Mouse (Mus musculus) forebrain, postnatal 0 days (tissue): Measurements from ENCODE around the gene Serpina3m. TPM values are rescaled to one million over a fixed set of nuclear protein-coding genes. Genes with fewer than 3 reads are reported as not detected.
"Not testable (repeated sequence)": the region's sequence is repeated elsewhere in the genome, so short reads cannot be mapped to it uniquely, and the experiment has no call there.

ENCODE experiments used
- ATAC-seq: fragments of 200-750 bp; cut with Nextera tagmentation; 2 replicates; pipeline ENCODE4 v1.8.0; 2017; ENCODE audit warnings: mild to moderate bottlenecking, moderate library complexity
- DNase-seq: peaks from one replicate; pipeline ENCODE4 v3.0.0-alpha.2; 2015
- H3K27ac ChIP-seq: fragments of 300-500 bp; sonication (generic); 2 replicates; pipeline ENCODE4 v1.5.1; 2014; ENCODE audit warnings: low read depth, mild to moderate bottlenecking, antibody characterized with exemption, low read length, moderate library complexity, mixed read lengths
- H3K27me3 ChIP-seq: fragments of 300-500 bp; sonication (generic); 2 replicates; pipeline ENCODE4 v1.6.1; 2014; ENCODE audit warnings: mild to moderate bottlenecking, low read length, mixed read lengths; ENCODE audit not compliant: insufficient read depth
- H3K36me3 ChIP-seq: fragments of 300-500 bp; sonication (generic); 2 replicates; pipeline ENCODE4 v1.6.1; 2014; ENCODE audit warnings: mild to moderate bottlenecking, moderate library complexity; ENCODE audit not compliant: insufficient read depth
- H3K4me1 ChIP-seq: fragments of 300-500 bp; sonication (generic); 2 replicates; pipeline ENCODE4 v1.6.1; 2014; ENCODE audit warnings: antibody characterized with exemption; ENCODE audit not compliant: insufficient read depth
- H3K4me2 ChIP-seq: fragments of 300-500 bp; sonication (generic); 2 replicates; pipeline ENCODE4 v1.6.1; 2014; ENCODE audit warnings: low read depth, mild to moderate bottlenecking, moderate library complexity
- H3K4me3 ChIP-seq: fragments of 300-500 bp; sonication (generic); 2 replicates; pipeline ENCODE4 v1.5.1; 2014; ENCODE audit warnings: low read depth, low read length, mixed read lengths
- H3K9ac ChIP-seq: fragments of 300-500 bp; sonication (generic); 2 replicates; pipeline ENCODE4 v1.6.1; 2014; ENCODE audit warnings: mild to moderate bottlenecking
- H3K9me3 ChIP-seq: fragments of 300-500 bp; sonication (generic); 2 replicates; pipeline ENCODE4 v1.6.1; 2016; ENCODE audit warnings: low read length
- CTCF ChIP-seq: sonication (generic); IDR thresholded peaks from 2 replicates; pipeline ENCODE4 v1.5.1; 2016; ENCODE audit warnings: antibody characterized with exemption, control low read depth, low read depth
- WGBS: fragments of 180-500 bp; shearing (Covaris S2); extraction: QIAGEN DNeasy Blood & Tissue Kit; methylation state at CpG from one replicate; pipeline ENCODE4 v1.1.7; 2014; 5-methylcytosine and 5-hydroxymethylcytosine counted together
- polyA plus RNA-seq: library from polyadenylated mRNA; unstranded; fragments of >200 nt; fragmentation: Nextera tagmentation; extraction: Ambion mirVana; gene quantifications from 2 replicates; pipeline ENCODE4 v1.2.1, GENCODE M21; 2015
- total RNA-seq: library from RNA; depleted of rRNA; stranded (reverse); fragments of >200 nt; gene quantifications from 2 replicates; pipeline ENCODE4 v1.2.3, GENCODE M21; 2014

The Serpina3m gene
- total and polyA plus RNA-seq, 2 experiments from 2014 or later = not detected

DNA sequence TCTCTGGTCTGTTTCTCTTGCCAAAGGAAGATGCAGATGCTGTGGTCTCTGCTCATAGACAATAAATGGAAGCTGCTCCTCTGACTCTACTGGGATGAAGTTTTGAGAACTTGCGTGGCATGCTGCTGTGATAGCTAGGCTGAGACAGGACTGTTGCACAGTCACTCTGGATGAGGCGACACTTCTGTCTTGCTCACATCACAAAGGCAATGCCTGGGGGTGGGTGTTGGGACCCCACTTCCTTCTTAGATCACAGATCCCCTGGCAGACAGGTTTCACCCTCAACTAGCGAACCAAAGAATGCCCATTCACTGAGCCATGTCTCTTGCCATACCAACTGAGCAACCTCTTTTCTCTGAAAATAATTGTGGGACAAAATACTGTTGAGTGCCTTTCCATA is 419 bp downstream of the Serpina3m start:
- ATAC-seq = no peak
- no peak for DNase-seq
- no peak overlapping the region for H3K4me2 ChIP-seq

GRCm38 (mm10) chr12:104342489-104342888 is 4.2 kb downstream of the Serpina3m start:
- H3K4me3 ChIP-seq, H3K27me3 ChIP-seq, H3K27ac ChIP-seq, DNase-seq, H3K36me3 ChIP-seq, H3K4me1 ChIP-seq, ATAC-seq, H3K4me2 ChIP-seq, H3K9ac ChIP-seq, H3K9me3 ChIP-seq: not testable (repeated sequence)

More for the DNA sequence above, 419 bp downstream of the Serpina3m start:
- H3K36me3 ChIP-seq = no peaks in the 10 kb centered on the region
- H3K9ac ChIP-seq = no peak overlapping the region
- no peaks in the 10 kb centered on the region for H3K27me3 ChIP-seq
- no peak overlapping the region for H3K27ac ChIP-seq
- H3K9me3 ChIP-seq = no peaks in the 10 kb centered on the region
- H3K4me1 ChIP-seq = no peaks in the 10 kb centered on the region
- no peak overlapping the region for H3K4me3 ChIP-seq
- no peak for TF ChIP-seq CTCF
- 90% methylated on average over 3 of the region's 3 CpGs for WGBS

DNA sequence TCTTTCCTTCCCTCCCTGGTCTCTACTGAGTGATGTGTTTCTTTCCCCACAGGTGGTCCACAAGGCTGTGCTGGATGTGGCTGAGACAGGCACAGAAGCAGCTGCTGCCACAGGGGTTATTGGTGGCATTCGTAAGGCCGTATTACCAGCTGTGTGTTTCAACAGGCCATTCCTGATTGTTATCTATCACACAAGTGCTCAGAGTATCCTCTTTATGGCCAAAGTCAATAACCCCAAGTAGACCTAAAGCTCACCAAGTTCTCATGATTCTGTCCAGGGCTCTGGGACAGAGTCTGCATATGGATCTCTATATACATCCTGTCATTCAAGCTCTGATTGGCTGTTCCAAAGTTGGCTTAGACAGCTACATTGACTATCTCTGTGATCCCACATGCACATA is 6.9 kb downstream of the Serpina3m start:
- Histone ChIP-seq H3K4me2 (no peak overlapping the region), H3K27ac (no peak overlapping the region), H3K9me3 (no peaks in the 10 kb centered on the region), H3K4me3 (no peak overlapping the region), H3K27me3 (no peaks in the 10 kb centered on the region), H3K4me1 (no peaks in the 10 kb centered on the region), H3K9ac (no peak overlapping the region), H3K36me3 (no peaks in the 10 kb centered on the region)
- TF ChIP-seq CTCF = no peak
- DNase-seq (no peak), ATAC-seq (no peak)
- WGBS = 92% methylated on average over 2 of the region's 2 CpGs

DNA sequence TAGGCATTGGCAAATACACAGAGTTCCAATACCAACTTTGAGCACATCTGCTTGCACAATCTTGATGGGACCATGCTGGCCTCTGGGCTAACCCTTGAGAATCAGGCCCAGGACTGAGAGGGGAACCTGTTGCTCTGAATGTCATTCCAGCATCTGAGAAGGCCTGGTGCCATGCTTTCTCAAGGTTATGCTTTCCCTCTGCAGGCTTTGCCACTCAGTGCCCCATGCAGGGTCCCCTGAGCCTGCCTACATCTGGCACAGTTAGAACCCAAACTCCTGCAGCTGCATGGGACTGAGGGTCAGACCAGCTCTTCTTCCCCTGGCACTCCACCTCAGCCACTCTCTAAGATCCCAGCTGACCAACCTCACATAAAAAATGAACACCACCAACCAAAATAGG is 7.4 kb downstream of the Serpina3m start:
- no peak overlapping the region for H3K4me2 ChIP-seq
- DNase-seq (no peak), ATAC-seq (no peak)
- H3K36me3 ChIP-seq = no peaks in the 10 kb centered on the region
- no peak overlapping the region for H3K4me3 ChIP-seq
- no peak for TF ChIP-seq CTCF
- H3K9me3 ChIP-seq = no peaks in the 10 kb centered on the region
- H3K27ac ChIP-seq = no peak overlapping the region
- H3K27me3 ChIP-seq = no peaks in the 10 kb centered on the region
- no peaks in the 10 kb centered on the region for H3K4me1 ChIP-seq
- H3K9ac ChIP-seq = no peak overlapping the region

- no peak for TF ChIP-seq CTCF
- ATAC-seq (no peak), DNase-seq (no peak)
- Histone ChIP-seq H3K4me1 (no peaks in the 10 kb centered on the region), H3K27me3 (no peaks in the 10 kb centered on the region), H3K27ac (no peak overlapping the region), H3K4me3 (no peak overlapping the region), H3K4me2 (no peak overlapping the region), H3K36me3 (no peaks in the 10 kb centered on the region), H3K9ac (no peak overlapping the region), H3K9me3 (no peaks in the 10 kb centered on the region)
- WGBS = 90% methylated on average over 2 of the region's 2 CpGs
These were observed 8.8 kb downstream of the Serpina3m start for GRCm38 (mm10) chr12:104347091-104347490.

- TF ChIP-seq CTCF = peak; percentile 61
- H3K4me2 ChIP-seq, H3K4me3 ChIP-seq, H3K27me3 ChIP-seq, H3K9ac ChIP-seq, H3K9me3 ChIP-seq, H3K36me3 ChIP-seq, H3K27ac ChIP-seq, H3K4me1 ChIP-seq: not testable (repeated sequence)
- DNase-seq = peak; percentile 15
- WGBS = 33% methylated on average over 3 of the region's 3 CpGs
- peak; percentile 32; the same call in 1 of the 2 replicates for ATAC-seq
These were observed 13.5 kb downstream of the Serpina3m start for GRCm38 (mm10) chr12:104351812-104352211.

DNA sequence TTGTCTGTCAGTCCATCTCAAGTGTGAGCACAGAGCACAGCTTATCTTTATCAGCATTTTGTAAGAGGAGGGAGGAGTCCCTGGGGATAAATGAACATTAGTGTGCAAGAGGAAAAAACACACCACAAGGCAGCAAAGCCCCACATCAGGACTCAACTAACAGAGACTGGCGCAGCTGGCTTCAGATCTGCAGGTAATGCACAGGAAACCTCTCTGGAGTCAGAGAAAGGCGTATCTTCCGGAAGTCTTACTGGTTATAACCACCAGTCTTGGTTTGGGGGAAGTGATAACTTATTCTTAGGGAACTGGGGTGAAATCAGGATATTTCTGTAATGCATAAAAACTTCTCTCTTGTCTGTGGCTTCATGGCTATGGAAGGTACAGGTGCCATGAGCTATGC is 17.7 kb downstream of the Serpina3m start:
- H3K27me3 ChIP-seq = no peaks in the 10 kb centered on the region
- WGBS = 89% methylated on average over 3 of the region's 3 CpGs
- no peaks in the 10 kb centered on the region for H3K4me1 ChIP-seq
- H3K36me3 ChIP-seq = no peaks in the 10 kb centered on the region
- TF ChIP-seq CTCF = no peak
- no peak overlapping the region for H3K4me2 ChIP-seq
- no peaks in the 10 kb centered on the region for H3K9me3 ChIP-seq
- ATAC-seq (no peak), DNase-seq (no peak)
- H3K4me3 ChIP-seq = no peak overlapping the region
- no peak overlapping the region for H3K9ac ChIP-seq
- H3K27ac ChIP-seq = no peak overlapping the region

- Histone ChIP-seq H3K9ac (no peak overlapping the region), H3K27ac (no peak overlapping the region), H3K27me3 (no peaks in the 10 kb centered on the region), H3K4me3 (no peak overlapping the region), H3K36me3 (no peaks in the 10 kb centered on the region), H3K4me2 (no peak overlapping the region), H3K9me3 (no peaks in the 10 kb centered on the region), H3K4me1 (no peaks in the 10 kb centered on the region)
- 87% methylated on average over 3 of the region's 3 CpGs for WGBS
- TF ChIP-seq CTCF = no peak
- ATAC-seq (no peak), DNase-seq (no peak)
These were observed 31.7 kb downstream of the Serpina3m start for GRCm38 (mm10) chr12:104369986-104370385.

DNA sequence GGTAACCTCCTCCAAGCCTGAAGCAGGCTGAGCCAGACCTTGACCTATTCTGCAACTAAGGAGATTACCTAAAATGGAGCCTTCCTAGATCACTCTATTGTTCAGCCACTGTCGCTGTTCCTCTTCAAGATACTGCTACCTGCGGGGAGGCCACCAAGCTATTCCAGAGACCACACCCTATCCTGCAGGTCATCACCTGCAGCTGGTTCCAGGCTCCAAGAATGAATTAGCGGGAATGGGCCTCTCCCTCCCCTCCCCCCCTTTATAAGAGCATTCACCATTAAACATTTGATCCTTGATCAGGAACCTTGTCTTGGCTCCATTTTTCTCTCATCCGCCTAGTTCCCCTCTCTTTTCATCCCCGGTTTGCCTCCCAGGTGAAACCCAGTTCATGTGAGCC is 38.9 kb downstream of the Serpina3m start:
- H3K4me2 ChIP-seq, DNase-seq, H3K4me1 ChIP-seq, H3K36me3 ChIP-seq, ATAC-seq, H3K4me3 ChIP-seq, H3K9me3 ChIP-seq, H3K27ac ChIP-seq, H3K9ac ChIP-seq, H3K27me3 ChIP-seq: not testable (repeated sequence)
- 76% methylated on average over 5 of the region's 5 CpGs for WGBS

DNA sequence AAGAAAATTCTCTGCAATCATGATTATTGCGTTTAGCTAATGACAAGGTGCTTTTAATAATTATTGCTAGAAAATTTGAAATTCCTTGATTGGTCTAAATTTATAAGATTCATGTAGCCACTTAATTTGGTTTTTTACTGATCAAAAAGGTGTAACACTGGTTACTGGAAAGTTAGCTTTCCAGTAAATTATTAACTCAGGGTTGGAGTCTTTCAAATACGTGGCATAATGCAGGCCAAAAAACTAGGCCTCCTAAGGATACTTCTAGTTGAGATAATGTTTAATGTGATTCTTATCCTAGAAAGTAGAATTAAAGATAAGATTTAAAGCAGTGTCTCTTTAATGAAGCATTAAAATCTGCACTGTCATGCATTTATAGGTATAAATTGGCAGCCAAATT is 40.1 kb downstream of the Serpina3m start:
- not testable (repeated sequence) for H3K4me3 ChIP-seq, H3K4me2 ChIP-seq, H3K27me3 ChIP-seq, H3K36me3 ChIP-seq, DNase-seq, H3K9ac ChIP-seq, H3K9me3 ChIP-seq, ATAC-seq, H3K27ac ChIP-seq, H3K4me1 ChIP-seq
- WGBS = 85% methylated on average over 2 of the region's 2 CpGs

DNA sequence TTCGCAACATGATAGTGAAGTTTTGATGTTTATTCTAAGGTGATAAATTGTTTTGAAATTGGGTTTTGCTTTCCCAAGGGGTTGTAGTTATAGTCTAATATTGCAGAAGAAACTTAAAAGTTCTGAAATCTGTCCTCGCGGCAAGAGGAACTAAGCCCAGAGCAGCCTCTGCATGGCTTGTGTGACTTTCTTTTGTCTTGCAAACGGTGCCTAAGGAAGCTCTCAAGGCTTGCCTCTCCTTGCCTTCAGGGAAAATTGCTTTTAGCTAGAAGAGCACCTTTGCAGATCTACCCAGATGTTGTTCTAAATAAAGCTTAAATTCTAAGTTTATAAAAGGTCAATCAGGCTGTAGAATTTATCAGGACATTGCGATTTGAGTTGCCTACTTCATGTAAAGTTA is 40.5 kb downstream of the Serpina3m start:
- not testable (repeated sequence) for H3K36me3 ChIP-seq, H3K4me2 ChIP-seq, H3K9me3 ChIP-seq, ATAC-seq, H3K9ac ChIP-seq, H3K27me3 ChIP-seq, H3K4me1 ChIP-seq, H3K27ac ChIP-seq, DNase-seq, H3K4me3 ChIP-seq
- WGBS = 48% methylated on average over 5 of the region's 5 CpGs
